Mouse (Mus musculus) cortical plate, adult 2 months (tissue): ENCODE results near the gene Diaph3. TPM values are rescaled to one million over a fixed set of nuclear protein-coding genes. Genes with fewer than 3 reads are reported as not detected.
"Not testable (repeated sequence)": the region's sequence is repeated elsewhere in the genome, so short reads cannot be mapped to it uniquely, and the experiment has no call there.

Experiments
- H3K27ac ChIP-seq: fragments of 200-500 bp; 2 replicates; pipeline ENCODE4 v1.5.1; 2012; ENCODE audit warnings: low read length, control low read depth, inconsistent platforms; ENCODE audit not compliant: insufficient read depth
- H3K4me1 ChIP-seq: fragments of 200-500 bp; 2 replicates; pipeline ENCODE4 v1.6.1; 2011; ENCODE audit warnings: low read length; ENCODE audit not compliant: control insufficient read depth, insufficient read depth
- H3K4me3 ChIP-seq: fragments of 200-500 bp; 2 replicates; pipeline ENCODE4 v1.5.1; 2011; ENCODE audit warnings: mild to moderate bottlenecking, low read length, control low read depth; ENCODE audit not compliant: insufficient read depth
- CTCF ChIP-seq: fragments of 200-500 bp; IDR thresholded peaks from 2 replicates; pipeline ENCODE4 v1.5.1; 2011; ENCODE audit warnings: mild to moderate bottlenecking, control low read depth, low read length; ENCODE audit not compliant: insufficient read depth; ENCODE audit errors: extremely low read depth
- POLR2A ChIP-seq: fragments of 200-500 bp; IDR thresholded peaks from 2 replicates; pipeline ENCODE4 v1.6.1; 2011; ENCODE audit warnings: mild to moderate bottlenecking, low read length, control low read depth; ENCODE audit not compliant: insufficient read depth; ENCODE audit errors: extremely low read depth
- polyA plus RNA-seq: library from polyadenylated mRNA; depleted of rRNA; stranded (reverse); fragments of >200 nt; gene quantifications from 2 replicates; pipeline ENCODE4 v1.2.3, GENCODE M21; 2012

The Diaph3 gene
- polyA plus RNA-seq, 1 experiment = 3.3 TPM

- Histone ChIP-seq H3K4me3 (no peak overlapping the region), H3K27ac (no peak overlapping the region), H3K4me1 (no peaks in the 10 kb centered on the region)
- TF ChIP-seq POLR2A (no peak), CTCF (no peak)
Observed at GRCm38 (mm10) chr14:87087996-87088395, 53.0 kb downstream of the Diaph3 start.

GRCm38 (mm10) chr14:87084906-87085305 lies 56.1 kb downstream of the Diaph3 start:
- H3K27ac ChIP-seq, H3K4me1 ChIP-seq, H3K4me3 ChIP-seq: not testable (repeated sequence)

DNA sequence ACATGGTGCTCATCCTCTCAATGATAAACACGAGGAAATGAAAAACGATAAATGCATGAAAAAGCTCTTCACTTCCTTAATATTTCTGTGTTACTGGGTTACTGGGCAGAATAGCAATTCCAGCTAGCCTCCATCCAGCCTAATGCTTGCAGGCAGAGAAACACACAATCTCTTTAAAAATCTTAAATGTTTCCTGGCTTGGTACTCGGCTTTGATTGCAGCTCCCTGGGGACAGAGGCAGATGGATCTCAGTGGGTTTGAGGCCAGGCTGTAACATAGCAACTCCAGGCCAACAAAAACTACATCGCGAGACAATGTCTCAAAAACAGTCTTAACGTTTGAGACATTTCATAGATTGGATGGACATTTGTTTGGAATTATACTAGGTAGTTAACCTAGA lies 57.1 kb downstream of the Diaph3 start:
- Histone ChIP-seq H3K4me1 (no peaks in the 10 kb centered on the region), H3K27ac (no peak overlapping the region), H3K4me3 (no peak overlapping the region)
- TF ChIP-seq POLR2A (no peak), CTCF (no peak)

DNA sequence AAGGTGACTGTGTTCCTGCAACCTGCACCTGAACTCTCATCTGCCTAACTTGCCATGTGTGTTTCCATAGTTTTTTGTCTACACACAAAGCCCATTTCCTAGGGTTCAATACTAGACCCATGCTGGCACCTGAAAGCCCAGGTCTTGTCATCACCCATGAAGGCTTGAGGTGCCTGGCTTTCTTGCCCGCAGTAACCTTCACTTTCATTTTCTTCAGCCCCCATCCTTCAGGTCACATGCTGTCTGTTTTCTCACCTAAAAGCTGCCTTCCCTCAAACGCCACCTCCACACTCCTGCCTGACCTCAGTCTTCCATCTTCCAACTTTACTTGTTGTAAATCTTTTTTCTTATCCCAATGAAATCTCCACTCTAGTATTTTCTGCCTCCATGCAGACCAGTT lies 61.3 kb downstream of the Diaph3 start:
- no peak overlapping the region for H3K4me3 ChIP-seq
- H3K27ac ChIP-seq = no peak overlapping the region
- no peak for TF ChIP-seq CTCF
- TF ChIP-seq POLR2A = no peak
- H3K4me1 ChIP-seq = no peaks in the 10 kb centered on the region

- Histone ChIP-seq H3K4me1 (no peaks in the 10 kb centered on the region), H3K4me3 (no peak overlapping the region), H3K27ac (no peak overlapping the region)
- TF ChIP-seq POLR2A (no peak), CTCF (no peak)
Observed at GRCm38 (mm10) chr14:87075021-87075531, 66.0 kb downstream of the Diaph3 start.

GRCm38 (mm10) chr14:87064281-87064680 lies 76.8 kb downstream of the Diaph3 start:
- Histone ChIP-seq H3K4me3 (no peak overlapping the region), H3K27ac (no peak overlapping the region)
- TF ChIP-seq CTCF = no peak
- no peak for TF ChIP-seq POLR2A

GRCm38 (mm10) chr14:87056169-87056568 lies 84.9 kb downstream of the Diaph3 start:
- Histone ChIP-seq H3K27ac (no peak overlapping the region), H3K4me1 (peaks cover 1% of the 10 kb centered on the region; the same call in 1 of the 2 replicates)
- TF ChIP-seq POLR2A (no peak), CTCF (no peak)

More at GRCm38 (mm10) chr14:87064281-87064680, 76.8 kb downstream of the Diaph3 start:
- H3K4me1 ChIP-seq = no peaks in the 10 kb centered on the region

GRCm38 (mm10) chr14:87051187-87051586 lies 89.8 kb downstream of the Diaph3 start:
- peaks cover 1% of the 10 kb centered on the region; the same call in 1 of the 2 replicates for H3K4me1 ChIP-seq
- TF ChIP-seq CTCF (no peak), POLR2A (no peak)

More at GRCm38 (mm10) chr14:87056169-87056568, 84.9 kb downstream of the Diaph3 start:
- H3K4me3 ChIP-seq = no peak overlapping the region

DNA sequence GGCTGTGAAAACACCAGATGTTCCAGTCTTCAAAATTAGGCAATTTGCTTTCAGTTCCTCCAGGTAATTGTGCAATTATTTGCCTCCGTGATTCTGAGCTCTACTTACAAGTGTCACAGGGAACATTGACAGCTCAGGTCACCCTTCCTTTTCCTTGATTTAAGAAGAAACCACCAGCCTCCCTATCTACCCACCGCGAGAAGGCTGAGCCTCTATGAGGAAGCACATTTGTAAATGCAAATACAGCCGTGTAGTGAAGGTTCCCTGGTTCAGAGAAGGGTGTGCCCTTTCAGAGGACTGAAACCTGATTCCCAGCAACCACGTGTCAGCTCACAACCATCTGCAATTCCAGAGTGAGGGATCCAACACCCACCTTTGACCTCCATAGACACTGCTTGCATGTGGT lies 96.6 kb downstream of the Diaph3 start:
- Histone ChIP-seq H3K27ac (no peak overlapping the region), H3K4me3 (no peak overlapping the region), H3K4me1 (no peaks in the 10 kb centered on the region)
- TF ChIP-seq POLR2A (no peak), CTCF (no peak)

More at GRCm38 (mm10) chr14:87051187-87051586, 89.8 kb downstream of the Diaph3 start:
- no peak overlapping the region for H3K4me3 ChIP-seq
- no peak overlapping the region for H3K27ac ChIP-seq

DNA sequence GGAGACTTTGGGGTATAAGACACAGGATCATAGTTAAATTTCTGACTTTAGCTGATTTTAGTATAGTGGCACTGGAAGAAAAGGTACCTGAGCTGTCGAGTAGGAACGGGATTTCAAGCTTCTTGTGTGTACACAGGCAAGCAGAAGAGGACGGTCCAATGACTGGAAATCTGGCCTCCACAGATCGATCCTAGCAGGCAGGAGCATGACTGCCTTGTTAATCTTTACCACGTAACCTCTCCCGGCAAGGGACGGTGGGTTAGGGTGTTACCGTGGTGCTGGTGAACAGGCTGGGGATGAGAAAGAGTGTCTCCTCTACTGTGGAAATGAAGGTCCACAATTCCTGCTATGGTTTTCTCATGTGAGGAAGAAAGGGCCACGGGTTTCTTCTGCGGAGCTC lies 120.8 kb downstream of the Diaph3 start:
- H3K27ac ChIP-seq = no peak overlapping the region
- no peaks in the 10 kb centered on the region for H3K4me1 ChIP-seq
- TF ChIP-seq CTCF = no peak
- no peak for TF ChIP-seq POLR2A
- H3K4me3 ChIP-seq = no peak overlapping the region

GRCm38 (mm10) chr14:87019687-87020086 lies 121.3 kb downstream of the Diaph3 start:
- TF ChIP-seq CTCF (no peak), POLR2A (no peak)
- Histone ChIP-seq H3K4me1 (no peaks in the 10 kb centered on the region), H3K27ac (no peak overlapping the region), H3K4me3 (no peak overlapping the region)
